Mouse (Mus musculus): ENCODE data around the gene Plekha6.

Plekha6 gene

DNA sequence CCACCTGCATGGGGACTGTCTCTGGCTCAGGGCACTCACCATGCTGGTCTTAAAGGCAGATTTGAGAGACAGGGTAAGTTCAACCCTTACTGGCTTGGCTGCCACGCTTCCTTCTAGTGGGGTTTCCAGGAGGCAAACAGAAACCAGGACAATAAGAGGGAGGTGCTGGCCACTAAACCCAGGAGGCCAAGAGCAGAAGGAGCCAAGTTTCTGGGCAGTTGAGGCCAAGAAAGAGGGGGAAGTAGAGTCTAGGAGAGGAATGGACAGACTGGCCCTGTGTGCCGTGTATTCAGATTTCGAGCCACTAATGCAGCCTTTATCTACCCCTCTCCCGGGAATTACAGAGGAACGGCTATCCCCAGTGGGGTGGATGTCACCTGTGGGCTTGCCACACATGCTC, 83.2 kb downstream of the Plekha6 start:
- peak; percentile 95 for DNase-seq

DNA sequence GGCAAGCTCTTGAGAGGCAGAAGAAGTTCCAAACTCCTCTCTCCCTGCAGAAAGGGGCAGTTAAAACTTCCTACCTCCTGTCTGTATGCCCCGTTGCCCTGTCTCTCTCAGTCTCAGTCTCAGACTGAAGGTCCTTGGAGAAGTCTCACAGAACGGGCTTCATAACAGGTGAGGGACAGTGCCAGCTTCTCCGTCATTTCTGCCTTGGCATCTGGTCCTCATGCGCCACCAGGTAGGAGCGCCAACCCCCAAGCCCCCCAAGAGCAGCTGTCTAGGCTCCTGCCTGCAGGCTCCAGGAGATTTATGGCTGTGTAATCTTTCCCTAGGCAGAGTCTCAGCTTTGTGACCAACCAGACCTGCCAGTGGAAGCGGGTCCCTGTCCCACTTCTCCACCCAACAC, 86.8 kb downstream of the Plekha6 start:
- peak; percentile 91 for DNase-seq

DNA sequence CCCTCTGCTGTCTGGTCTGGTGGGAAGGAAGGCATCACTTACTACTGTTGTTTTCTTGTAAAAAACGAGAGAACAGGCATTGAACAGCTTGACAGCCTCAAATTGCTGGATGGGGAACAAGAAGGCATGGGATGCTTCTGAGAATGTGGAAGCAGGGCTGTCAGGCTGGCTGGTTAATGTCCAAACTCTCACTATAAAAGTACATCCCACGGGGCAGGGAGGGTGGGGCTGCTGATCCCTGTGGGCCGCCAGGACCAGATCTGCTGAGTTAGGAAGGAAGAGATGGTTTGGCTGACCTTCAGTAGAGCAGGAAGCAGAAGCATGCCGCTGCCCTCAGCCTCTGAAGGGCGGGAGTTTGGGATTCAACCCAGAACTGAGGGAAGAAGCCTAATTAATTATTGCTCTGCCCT, 87.6 kb downstream of the Plekha6 start:
- peak; percentile 98 for DNase-seq

DNA sequence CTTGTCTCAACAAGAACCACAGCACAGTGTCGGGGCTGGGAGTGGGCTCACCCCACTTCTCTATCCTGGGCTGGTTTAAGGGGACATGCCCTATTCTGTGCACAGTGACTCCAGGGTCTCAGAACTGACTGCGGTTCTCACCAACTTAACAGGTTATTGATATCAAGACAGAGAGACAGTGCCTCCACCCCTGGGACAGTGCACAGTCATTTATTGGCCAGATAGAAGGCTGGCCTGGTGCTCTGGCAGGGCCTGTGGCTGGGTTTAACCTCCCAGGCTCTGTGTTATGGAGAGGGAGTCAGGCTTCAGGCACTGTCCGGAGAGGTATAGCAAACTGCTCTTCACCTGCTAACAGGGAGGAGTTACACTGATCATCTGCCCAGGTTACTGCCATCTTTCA, 88.2 kb downstream of the Plekha6 start:
- peak; percentile 96 for DNase-seq

DNA sequence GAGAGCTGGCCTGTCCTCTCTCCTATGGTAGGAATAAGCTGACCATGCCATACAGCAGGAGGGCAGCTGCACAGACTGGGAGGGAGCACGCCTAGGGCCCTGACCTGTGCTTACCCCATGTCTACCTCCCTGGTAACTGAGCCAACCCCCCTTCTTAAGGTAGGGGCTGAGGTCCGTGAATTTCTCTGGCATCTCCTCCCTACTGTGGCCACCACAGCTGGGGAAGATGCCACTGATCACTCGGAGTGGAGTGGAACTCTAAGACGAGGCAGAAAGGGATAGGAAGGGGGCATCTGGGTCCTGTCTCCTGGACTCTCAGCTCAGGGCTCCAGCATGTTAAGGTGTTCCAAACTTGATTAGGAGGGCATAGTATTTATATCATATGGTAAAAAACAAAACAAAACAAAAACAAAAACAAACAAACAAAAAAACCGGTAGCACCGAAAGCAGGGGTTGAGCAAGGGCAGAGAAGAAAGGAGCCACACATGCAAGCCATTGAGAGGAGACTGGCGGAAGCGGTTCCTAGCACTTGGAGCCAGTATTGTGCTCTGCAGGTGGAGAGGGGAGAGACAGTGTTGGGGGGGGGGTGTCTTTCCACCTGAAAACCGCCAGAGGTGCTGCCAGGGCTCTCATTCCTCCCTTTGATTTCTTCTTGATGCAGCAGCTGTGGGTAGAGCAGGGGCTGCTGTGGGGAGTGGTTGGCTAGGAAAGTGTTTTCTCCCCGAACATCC, 89.0 kb downstream of the Plekha6 start:
- DNase-seq, result peak; percentile 93

DNA sequence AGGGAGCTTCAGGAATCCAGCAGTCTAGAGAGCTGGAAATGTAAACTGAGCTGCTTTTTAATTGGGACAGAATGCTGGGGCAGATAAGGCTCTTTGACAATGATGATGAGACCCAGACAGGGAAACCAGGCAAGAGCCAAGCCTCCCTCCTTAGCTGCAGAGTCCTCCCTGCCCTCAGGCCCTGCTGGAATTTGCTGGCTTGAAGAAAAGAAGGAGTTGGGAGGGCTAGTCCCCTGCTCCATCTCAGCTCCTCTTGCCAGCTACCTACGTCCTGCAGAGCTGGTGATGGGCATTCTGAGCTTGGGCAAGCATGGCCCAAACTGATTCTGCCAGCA, 89.5 kb downstream of the Plekha6 start:
- DNase-seq, result peak; percentile 96

DNA sequence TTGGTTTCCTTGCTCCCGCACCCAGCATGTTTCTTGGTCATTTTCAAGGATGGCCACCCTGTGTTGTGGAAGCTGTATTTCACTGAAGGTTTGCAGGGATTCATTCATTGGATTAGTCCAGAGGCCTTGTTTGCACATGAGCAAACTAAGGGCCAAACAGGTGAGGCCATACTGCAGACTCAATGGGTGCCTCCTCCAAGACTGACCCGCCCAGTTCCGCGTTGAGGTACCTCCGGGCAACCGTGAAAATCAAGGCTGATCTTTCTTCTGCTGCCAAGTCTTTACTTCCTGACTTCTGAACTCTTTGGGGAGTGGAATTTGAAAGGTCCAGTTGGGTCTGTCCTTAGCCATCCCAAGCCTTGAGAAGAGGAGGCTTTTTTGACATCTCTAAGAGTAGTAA, 90.2 kb downstream of the Plekha6 start:
- peak; percentile 88 for DNase-seq

DNA sequence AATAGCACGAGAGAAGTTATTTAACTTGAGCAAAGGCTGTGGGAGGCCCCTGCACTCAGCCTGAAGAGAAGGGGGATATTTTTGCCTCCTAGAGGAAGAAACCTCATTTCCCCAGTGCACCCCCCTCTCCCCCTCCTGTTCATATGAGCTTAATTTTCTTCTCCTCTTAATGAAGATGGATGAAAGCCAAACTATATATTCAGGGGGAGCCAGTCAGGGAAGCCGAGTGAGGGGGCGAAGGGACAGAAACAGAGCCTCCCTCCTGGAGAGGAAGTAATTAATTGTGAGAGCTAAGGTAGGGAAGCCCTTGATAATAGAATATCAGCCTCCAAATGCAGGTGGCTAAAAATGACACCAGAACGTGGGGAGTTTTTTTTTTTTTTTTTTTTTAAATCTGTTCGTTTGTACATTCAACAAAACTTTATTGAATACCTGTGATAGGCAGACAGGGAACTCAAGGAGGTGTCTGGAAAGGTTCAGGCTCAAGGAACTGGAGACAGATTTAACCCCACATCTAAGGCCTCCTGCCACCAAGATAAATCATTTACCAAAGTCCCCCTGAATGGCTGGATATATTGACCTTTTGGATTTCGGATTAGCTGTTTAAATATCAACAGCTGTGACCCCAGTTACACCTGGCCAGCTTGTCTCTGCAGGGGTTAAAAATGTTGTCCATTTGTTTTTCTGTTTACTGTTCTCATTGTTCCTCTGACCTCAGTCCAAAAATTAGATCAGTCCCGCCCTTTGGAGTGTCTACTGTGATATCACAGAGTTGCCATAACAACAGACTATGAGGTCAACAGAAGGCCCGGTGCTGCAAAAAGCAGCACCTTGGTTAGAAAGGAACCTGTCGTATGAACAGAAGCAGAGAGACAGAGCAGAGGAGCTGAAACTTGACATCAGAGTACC, 91.1 kb downstream of the Plekha6 start:
- DNase-seq, result peak; percentile 83

DNA sequence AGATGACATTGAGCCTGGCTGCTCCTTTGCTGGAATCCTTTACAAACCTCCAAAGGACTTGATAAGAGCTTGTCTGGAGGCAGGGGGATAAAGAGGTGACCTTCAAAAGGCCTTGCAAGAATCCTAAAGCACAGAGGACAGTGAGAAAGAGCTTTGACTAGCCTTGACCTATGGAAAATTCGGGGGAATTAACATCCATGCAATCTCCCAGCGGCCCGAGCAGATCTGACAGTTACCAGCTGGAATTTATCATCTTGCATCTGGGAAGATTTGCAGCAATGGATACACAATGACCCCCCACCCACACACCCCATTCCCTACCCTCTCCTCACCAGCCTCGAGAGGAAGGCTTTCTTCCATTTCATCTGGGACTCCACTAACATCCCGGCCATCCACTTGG, 91.8 kb downstream of the Plekha6 start:
- DNase-seq, result peak; percentile 89

DNA sequence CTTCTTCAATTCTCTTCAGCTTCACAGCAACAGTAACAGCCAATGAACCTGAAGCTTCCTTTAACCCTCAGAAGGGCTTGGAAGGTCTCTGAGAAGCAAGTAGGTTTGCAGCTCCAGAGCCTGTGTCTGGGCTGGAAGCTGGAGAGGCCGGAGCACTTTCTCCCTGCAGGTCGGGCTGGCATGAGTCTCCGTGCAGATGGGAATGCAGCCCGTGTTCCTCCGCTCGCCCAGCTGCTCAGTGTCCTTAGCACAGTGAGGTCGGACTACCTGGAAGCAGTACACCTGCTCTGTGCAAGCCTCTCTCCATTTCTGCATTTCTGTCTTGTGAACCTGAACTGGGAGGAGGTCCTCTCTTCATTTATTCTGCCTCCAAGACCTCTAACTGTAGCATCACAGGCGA, 92.3 kb downstream of the Plekha6 start:
- no peak for DNase-seq

DNA sequence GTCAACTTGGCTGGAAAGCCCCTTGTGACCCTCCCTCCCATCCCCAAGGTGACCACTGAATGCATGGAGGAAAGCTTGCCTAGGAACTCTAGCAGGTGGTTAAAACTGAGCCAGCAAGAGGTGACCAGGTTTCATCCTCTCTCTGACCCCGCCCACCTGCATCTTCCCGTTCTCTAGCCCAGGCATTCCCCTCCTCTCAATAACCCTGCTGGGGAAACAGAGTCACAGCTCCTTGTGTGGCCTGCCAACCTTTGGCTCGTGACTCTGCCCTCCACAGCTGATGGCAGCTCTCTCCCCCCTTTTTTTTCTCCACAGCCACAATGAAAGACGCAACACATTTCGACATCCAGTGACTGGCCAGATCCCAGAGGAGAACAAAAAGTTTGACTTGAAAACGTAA, 94.7 kb downstream of the Plekha6 start:
- peak; percentile 92 for DNase-seq

DNA sequence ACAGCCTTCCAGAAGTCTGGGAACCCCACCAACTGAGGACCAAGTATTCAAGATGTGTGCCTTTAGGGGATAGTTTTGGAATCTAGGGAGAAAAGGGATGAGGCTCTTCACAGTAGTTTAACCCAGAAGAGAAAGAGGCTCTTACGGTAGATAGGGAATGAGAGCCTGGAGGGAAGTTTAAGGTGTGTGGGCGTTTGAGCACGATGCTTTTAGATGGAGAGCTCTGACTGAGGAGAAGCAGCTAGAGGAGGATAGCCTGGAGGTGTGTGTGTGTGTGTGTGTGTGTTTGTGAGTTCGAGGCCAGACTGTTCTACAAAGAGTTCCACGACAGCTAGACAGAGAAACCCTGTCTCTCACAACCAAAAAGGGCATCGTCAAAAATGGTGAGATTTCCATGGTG, 98.6 kb downstream of the Plekha6 start:
- DNase-seq, result no peak

DNA sequence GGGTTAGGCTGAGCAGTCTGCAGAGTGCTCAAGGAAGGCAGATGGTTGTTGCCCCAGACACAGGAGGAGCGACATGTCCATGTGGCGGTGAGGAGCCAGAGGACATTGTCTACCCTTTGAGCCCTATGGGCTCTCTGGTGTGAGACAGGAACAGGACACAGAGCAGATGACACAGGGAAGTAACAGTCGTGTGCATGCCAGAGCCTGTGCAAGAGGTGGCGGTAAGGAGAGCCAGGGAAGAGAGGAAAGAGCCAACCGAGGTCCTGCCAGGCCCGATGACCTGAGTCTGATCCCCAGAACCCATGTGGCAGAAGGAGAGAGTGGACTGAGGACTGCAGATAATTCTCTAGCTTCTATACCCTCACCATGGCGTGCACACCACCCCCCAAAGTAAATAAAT, 99.1 kb downstream of the Plekha6 start:
- DNase-seq, result peak; percentile 95

DNA sequence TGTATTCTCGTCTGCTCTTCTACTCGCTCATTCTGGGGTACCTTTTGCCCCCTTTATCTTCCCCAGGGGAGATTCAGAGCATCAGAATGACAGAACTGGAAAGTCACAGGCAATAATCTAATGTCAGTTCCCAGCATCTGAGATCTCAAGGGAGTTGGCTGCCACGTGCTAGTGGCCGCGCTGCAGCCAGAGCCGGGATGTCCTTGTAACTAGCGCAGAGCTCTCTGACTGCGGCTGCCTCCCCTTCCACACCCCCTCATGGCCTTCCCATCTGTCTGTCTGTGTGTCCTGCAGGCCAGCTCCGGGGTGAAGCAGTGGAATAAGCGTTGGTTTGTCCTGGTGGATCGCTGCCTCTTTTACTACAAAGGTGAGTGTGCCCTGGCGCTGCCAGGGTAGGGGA, 100.4 kb downstream of the Plekha6 start:
- peak; percentile 96 for DNase-seq

DNA sequence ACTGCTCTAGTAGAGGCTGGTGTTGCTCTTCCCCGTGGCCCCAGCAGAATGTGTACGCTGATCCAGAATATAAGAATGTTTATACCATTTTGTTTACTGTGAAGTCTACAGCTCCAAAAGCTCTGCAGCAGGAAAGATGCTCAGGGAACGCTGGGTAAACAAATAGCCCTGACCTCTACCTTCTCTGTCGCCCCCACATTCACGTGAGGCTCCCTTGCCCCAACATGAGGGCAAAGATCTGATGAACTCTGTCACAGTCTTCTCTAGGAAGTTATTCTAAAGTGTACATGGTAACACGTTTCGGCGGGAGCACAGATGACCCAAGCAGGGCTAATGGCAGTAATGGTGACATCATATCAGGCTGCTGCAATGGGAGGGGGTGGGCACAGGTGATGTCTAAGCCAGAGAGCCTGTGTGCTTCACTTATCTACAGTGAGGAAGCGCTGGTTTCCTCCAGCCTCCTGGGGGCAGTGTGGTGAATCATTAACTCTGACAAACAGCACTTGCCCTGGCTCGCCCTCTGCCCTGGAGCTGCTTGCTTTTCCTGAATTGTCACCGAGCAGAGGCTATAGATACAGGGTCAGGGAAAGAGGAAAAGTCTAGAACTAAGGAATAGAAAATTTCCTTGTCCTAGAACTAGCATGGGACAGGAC, 101.2 kb downstream of the Plekha6 start:
- DNase-seq, result no peak

DNA sequence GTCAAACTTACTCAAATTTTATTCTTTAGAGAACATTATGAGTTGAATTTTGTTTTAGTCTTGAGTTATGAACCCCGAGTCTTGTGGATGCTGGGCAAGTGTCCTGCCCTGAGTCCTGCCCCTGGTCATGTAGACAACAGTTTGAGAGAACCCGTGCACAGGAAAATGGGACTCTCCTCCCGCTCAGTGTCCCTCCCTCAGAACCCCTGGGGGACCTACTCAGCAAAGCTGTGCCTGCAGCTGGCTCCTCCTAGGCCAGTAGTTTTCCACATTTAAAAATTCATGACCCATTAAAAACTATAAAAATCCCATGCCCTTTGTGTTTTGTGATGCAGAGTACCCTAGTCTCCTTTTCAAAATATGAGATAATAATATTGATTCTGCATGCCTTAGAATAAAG, 103.1 kb downstream of the Plekha6 start:
- DNase-seq, result no peak

DNA sequence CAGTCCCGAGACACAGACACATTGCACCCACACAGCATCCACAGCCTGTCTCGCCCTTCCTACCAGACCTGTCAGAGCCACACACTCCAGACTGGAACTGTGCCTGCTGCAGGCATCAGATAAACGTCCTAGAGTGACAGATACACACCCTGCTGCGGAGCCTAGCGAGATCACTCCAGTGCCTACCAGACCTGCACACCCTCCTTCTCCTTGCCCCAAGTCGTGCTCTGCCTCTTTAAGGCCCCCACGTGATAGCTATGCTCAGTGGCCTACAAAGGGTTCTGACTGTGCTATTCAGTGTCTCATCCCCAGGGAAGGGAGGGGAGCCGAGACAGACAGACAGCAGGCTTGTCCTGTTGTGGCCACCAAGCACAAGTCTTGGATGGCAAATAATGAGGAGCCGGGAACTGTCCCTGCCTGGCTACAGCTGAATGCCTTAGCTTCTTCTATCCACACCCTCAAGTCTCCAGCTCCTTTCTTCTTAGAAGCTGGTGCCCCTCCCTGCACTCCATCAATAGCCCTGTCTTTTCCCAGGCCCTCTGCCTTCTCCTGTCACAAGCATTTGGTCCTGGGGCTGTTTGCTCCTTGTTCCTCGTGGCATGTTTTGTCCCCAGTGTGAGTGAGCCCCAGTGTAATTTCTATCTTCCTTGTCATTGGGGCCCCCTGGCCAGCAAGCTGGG, 103.9 kb downstream of the Plekha6 start:
- DNase-seq, result no peak

DNA sequence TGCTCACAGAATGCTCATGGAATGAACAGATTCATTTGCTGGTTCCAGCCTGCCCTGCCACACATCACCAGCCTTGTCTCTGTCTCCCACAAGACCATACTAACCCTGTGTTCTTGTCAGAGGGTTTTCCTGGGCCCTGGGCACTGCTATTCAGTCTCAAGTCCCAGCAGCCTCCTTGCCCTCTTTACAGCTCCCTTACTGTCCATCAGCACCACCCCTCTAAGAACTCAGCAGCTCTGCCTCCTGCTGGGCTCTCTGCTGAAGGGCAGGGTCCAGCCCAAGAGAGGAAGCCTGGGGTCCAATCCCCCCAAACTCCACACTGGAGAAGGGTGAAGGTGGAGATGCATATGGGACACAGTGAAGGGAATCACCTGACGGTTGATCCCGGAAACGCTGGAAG, 104.5 kb downstream of the Plekha6 start:
- DNase-seq, result no peak

DNA sequence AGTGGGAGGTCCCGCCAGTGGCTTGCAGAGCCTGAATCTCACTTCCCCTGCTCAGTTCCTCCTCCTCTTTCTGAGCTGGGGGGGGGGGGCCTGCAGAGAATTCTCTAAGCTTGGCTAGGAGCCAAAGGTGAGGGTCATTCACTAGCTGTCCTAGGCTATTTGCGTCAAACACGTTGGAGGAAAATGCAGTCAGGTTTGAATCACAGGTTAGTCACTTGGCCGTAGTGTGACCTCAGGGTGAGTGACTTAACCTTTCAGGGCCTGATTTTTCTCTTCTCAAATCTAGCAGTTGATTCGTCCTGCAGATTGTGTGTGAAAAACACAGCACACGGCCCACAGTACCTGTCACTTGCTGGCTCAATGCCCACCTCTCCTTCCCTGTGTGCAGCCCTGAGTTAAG, 106.3 kb downstream of the Plekha6 start:
- no peak for DNase-seq

DNA sequence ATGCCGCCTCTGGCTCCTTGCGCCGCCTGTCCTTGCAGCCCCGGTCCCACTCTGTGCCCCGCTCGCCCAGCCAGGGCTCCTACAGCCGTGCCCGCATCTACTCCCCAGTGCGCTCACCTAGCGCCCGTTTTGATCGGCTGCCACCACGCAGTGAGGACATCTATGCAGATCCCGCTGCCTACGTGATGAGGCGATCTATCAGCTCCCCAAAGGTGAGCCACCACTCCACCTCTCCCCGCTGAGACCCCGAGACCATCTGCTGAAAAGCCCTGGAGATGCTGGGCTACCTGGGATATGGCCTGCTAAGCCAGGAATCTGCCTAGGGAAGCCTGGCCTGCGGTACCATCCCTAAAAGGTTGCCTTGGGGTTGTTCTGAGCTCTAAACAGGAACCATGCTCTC, 110.2 kb downstream of the Plekha6 start:
- peak; percentile 90 for DNase-seq

DNA sequence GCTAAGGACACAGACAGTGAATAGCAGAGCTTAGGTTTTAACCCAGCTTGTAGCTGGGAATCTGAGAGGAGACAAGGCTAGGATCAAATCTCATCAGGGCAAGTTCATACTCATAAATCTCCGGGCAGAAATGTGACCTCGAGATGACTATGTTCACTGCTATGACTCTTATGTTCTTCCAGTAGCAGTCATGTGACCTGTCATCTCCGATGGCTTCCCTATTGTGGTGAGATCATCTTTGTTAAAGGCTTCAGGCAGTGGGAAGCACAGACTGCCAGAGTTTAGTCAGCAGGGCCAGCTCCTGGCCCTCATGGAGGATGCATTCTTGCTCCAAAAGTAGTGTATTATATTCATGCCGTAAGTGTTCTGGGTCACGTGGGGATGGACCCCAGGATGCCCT, 113.0 kb downstream of the Plekha6 start:
- no peak for DNase-seq

DNA sequence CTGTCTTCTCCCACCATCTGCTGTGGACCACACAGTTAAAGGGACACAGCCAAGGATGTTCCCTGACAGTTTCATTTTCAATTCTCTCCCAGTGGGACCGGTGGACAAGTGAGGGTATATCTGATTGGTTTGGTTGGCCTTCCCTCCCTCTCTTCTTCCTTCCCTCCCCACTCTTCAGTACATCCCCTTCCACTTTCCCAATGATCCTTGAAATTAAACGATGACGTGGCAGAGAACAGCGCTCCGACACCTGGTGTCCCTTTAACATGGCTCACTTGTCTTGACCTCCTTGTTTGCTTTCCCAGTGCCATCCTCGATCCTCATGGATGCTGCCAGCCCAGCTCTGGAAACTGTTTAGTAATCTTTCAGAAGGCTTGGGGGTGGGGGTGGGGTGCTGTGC, 114.5 kb downstream of the Plekha6 start:
- DNase-seq, result peak; percentile 86

DNA sequence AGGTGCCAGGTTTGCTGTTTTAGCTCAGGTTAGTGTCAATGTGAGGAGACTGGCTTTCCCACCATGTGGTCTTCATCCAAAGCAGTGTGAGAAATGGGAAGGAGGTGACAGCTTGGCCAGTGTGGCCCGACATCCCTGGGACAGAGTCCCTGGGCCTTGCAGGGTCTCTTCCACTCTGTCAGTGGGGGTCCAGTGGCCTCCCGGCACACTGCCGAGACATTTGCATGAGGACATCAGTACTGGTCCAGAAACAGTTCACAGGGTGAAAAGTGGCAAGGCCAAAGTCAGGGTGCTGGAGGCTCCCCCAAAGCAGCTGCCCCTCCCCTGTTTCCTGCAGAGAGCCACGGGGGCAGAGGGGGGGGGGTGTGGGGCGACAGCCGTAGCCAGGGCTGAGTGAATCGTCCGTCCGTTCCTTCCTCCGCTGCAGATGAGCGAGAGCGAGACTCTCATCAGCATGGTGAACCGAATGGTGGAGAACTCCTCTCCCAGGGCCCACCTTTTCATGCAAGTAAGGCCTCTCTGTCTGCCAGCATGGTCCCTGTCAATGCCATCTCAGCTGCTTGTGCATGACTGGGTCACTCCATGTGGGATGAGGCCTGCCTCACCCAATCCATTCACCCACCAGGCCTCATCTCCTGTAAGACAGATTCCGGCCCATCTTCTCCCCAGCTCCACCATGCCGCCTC, 115.1 kb downstream of the Plekha6 start:
- DNase-seq, result no peak

Measured in heart, adult 11 months (tissue).